Mouse (Mus musculus) heart, postnatal 25 days (tissue): ENCODE data around the gene Lepr. TPM values are rescaled to one million over a fixed set of nuclear protein-coding genes. Genes with fewer than 3 reads are reported as not detected.

Experiments used
- DNase-seq: peaks from one replicate; pipeline ENCODE4 v3.0.0; 2022; ENCODE audit warnings: low spot score
- intact Hi-C: fragments of 180-260 bp; cut with DNase I; formaldehyde crosslinking; loops from one replicate; pipeline ENCODE4 v1.15.1; 2025
- total RNA-seq, 2 experiments: library from RNA; stranded (reverse); gene quantifications; 2 replicates each; pipeline ENCODE4 v1.2.3; 2021

The Lepr gene
- 1 to 10 TPM; 4.2 to 7.1 TPM for total RNA-seq

DNA sequence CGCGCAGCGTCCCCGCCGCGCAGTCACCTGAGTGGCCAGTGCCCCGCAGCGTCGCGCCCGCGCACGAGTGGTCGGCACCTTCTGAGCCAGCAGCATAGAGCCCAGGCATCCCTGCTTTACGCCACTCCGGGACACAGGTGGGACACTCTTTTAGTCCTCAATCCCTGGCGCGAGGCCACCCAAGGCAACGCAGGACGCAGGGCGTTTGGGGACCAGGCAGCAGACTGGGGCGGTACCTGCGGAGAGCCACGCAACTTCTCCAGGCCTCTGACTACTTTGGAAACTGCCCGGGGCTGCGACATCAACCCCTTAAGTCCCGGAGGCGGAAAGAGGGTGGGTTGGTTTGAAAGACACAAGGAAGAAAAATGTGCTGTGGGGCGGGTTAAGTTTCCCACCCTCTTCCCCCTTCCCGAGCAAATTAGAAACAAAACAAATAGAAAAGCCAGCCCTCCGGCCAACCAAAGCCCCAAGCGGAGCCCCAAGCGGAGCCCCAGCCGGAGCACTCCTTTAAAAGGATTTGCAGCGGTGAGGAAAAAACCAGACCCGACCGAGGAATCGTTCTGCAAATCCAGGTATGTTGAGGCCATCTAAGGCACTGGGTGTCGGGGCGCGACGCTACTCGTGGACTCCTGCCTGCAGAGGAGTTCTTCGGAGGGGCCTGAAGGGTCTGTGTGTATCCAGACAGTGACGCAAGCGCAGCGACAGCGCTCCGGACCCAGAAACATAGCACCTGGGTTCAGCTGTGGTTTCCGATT, at the start of gene Lepr:
Gene Lepr (plus strand): TSS at position 38 of the 755 bp plus-strand sequence.
- DNase-seq, result peak; percentile 8
- intact Hi-C loops, result no loop called here

DNA sequence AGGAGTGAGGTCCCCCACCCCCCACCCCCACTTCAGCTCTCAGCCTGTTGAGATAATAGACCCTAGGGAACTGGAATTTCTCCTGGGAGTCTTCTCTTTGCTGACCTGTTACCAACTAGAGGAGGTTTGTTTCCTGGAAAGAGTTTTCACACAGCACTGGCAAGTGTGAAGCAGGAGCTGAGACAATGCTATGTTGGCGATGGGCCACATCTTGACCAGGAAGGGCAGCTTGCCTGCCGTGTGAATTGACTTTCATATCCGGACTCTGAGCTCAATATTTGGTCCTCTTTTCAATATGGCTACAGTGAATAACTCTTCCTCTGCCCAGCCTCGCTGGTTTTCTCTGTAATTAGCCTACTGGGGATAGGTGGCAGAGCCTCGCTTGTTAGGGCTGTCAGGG, 48.0 kb upstream of the Lepr start:
- intact Hi-C loops, result loop anchor here (10.0 kb wide), 1 partner anchor 194 kb away; no protein-coding TSS in a partner anchor
- DNase-seq, result no peak

DNA sequence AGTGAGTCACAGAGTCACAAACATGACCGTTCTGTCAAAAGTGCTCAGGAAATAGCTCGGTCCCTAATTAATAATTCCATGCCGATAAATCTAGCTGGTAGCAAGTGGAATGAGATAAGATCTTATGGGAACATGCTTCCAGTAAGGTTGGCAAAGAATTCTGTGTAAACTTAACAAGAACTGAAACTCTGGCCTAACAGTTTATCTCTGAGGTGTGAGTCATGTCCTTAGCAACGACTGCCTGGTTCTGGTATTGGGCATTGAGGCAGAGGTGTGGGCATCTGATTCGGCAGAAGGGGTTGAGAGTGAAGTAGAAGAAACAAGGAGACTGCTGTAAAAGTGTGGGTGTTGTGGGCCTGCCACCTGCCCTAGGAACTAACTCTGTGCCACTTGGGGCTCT, 47.4 kb upstream of the Lepr start:
- intact Hi-C loops, result loop anchor here (10.0 kb wide), 1 partner anchor 195 kb away; no protein-coding TSS in a partner anchor

DNA sequence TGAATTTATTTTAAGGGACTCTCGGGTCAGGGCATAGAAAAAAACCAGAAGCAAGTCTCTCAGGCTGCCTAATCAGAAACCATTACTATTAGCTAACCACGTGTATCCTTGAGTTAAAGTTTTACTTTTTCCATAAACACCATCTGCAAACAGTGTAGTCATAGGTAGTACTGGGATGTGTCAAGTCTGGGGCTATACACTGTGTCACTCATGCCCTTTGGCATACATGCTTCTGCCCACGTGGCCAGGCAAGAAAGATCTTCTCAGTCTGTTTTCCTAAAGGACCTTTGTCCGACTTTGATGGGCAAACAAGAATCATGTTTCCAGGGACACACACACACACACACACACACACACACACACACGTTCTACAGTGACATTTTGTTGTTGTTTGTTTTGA, 42.4 kb upstream of the Lepr start:
- intact Hi-C loops, result no loop called here
- no peak for DNase-seq

More for the DNA sequence above, 47.4 kb upstream of the Lepr start:
- no peak for DNase-seq

DNA sequence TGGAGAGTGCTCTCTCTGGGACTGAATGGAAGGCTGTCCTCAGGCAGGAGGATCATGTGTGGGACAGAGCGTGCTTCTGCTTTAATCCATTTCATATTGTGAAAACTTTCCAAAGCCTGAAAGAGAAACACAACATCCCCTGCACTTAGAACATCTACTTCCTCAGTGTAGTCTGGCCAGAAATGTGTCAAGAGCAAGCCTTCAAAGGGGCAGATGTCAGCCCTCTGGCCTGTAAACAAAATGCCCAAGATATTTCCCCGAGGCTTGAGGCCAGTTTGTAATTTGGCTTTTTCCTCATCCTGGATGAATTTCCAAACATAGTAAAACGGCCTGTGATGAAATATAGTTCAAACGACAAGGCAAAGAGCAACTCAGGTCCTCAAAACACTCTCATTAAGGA, 41.5 kb upstream of the Lepr start:
- intact Hi-C loops, result no loop called here

DNA sequence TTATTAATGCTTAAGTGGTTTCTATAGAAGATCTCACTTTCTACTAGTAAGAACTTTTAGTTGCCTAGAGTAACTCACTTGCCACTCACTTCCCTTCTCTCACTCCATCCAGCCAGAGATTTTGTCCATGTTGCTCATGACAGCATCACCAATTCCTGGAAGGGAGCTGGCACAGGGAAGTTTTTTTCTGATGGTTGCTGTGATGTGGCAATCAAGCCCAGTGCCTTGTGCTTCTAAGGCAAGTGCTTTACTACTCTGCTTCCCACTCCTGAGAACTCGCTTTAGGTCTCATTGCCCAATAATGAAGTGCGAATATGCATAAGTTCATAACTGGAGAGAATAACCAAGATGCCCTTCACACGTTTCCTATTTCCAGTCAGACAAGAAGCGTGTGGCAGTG, 34.6 kb upstream of the Lepr start:
- intact Hi-C loops, result no loop called here
- DNase-seq, result no peak

More for the DNA sequence above, 41.5 kb upstream of the Lepr start:
- peak; percentile 42 for DNase-seq

DNA sequence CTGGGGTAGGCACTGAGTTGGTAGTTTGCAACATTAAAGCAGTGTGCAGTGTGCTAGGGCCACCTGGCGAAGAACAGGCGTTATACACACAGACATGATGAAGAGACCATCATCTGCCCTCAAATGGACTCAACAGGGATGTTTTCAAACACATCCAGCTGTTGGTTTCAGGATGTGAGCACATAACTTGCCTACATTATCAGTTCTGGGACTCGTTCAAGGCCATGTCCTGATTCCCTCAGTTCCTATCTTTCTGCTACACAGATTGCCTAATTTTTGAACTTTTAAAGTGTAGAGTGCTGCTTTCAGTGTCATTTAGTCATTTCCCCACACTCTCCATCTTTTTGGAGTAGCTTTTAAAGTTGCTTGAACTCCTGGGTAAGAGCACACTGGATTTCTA, 34.1 kb upstream of the Lepr start:
- DNase-seq, result no peak
- intact Hi-C loops, result no loop called here

DNA sequence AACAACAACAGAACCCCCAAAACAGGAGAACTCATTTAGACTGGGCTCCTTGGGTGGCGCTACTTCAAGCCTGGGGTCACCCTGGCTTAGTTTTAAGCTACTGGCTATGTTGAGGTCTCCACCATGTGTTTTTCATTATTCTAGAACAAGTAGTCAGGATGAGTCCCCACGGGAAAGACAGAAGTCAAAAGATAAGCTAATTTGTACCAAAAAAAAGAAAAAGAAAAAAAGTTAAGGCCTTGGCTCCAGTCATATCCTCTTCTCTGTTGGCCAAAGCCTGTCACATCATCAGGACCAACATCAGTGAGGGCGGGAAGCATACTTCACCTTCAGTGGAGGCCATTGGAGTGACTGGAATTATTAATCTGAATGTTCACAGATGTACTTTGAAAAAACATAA, 32.4 kb upstream of the Lepr start:
- intact Hi-C loops, result no loop called here
- no peak for DNase-seq

DNA sequence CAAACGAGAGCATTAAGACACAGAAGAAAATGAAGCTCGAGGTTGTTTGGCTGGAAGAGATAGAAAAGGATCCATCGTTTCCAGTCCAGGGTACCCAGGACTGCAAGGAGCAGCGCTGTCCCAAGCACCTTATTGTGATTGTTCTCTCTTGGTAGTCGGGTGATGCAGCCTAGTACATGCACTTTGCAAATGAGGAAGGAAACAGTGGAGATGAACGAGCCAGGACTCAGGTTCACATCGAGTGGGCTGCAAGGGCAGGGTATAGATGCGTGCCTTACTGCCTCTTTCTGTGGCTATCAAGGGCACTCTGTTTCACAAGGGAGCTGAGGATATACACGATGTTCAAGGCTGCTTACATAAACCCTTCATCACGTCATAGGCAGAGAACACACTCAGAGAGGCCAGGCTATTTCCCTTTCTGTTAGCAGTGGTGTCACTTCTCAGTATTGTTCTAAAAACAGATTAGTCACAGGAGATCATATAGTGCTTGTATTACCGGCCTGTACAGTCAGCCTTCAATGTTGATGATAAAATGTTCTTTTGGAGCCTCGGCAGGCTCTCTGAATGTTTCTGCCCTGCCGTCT, 30.9 kb upstream of the Lepr start:
- DNase-seq, result no peak
- intact Hi-C loops, result no loop called here

DNA sequence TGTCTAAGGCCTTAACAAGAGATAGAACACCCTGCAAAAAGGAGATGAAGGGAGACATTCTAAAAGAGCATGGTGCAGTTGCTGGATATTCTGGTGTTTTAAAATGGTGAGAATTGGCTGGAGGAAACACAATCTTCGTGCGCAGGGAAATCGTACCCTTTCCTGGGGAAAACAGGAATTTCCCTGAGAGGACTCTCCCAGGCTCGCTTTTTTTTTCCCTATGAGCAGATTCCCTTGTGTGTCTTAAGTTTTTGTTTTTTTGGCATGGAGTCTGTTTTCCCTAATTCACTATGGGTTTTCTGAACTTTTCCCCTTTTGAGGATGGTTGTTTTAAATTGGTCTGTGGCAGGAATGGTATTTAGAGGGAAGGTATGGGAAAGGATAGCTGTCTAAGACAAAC, 28.0 kb upstream of the Lepr start:
- intact Hi-C loops, result no loop called here

DNA sequence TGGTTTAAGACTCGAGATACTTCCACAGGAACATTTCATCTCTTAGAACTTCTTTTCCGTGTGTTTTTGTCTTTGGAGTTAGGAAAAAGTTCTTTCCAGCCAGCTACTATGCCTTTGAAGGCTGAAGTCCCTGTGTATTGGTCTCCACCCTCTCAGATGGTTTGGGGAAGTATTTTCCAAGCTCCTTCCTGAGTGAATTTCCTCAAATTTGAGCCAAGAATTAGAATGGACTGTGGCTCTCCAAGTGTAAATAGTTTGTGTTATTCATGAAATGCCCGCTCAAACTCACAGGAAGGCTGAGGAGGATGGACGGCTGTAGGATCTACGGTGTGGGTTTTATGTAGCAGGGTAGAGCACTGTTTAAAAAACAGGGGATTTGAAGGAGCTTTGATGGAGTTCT, 27.6 kb upstream of the Lepr start:
- DNase-seq, result no peak

More for the DNA sequence above, 28.0 kb upstream of the Lepr start:
- no peak for DNase-seq

DNA sequence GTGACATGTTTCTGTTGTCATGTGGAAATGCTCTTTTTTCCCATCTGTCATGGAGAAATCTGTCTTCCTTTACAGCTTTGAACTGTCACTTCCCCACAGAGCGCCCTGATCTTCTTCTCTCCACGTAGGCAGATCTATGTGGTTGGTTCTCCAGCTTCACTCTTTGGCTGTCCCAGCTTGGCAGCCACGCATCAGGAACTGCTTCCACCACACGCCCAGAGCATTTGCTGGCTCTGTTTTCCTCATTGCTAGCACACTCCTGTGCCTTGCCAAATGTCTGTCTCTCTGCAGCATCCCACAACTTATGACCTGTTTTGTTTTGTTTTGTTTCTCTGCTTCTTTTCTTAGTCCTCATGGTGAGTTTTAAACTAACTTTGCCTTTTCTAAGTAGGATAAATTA, 24.3 kb upstream of the Lepr start:
- intact Hi-C loops, result no loop called here
- DNase-seq, result no peak

More for the DNA sequence above, 27.6 kb upstream of the Lepr start:
- intact Hi-C loops, result no loop called here

DNA sequence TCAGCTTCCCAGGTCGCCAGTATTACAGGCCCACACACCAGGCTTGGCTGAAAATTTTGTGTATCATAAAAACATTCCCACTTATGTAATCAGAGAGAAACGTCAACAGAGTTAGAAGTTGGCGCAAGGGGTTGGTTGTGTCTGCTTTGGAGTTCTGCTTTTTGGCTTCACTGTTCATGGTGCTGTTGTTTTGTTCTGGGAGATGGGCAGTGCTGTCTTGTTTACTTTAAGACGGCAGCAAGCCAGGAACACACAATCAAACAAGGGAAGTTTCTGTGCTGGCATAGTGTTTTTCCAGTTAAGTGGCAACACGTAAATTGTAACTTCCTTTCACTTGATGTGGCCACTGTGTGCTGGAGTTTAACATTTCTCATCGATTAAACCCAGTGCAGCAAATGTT, 22.7 kb upstream of the Lepr start:
- intact Hi-C loops, result no loop called here
- DNase-seq, result no peak

DNA sequence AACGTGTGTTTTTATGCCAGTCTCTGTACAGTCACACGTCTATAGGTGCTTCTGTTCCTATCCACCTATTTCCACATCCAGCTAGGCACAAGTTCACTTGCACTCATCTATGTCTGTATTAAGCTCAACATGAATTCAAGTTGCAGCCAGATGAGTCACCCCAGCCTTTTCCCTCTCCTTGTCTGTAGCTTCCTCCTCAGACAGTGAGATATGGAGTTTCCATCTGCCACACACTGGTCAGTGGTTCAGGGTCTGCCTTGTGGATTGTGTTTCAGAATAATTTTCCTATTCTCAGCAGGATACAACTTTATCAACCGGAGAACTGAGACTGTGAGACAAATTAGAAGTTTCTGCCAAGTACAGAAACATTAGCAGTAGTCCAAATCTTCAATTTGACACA, 20.0 kb upstream of the Lepr start:
- no peak for DNase-seq
- intact Hi-C loops, result no loop called here

DNA sequence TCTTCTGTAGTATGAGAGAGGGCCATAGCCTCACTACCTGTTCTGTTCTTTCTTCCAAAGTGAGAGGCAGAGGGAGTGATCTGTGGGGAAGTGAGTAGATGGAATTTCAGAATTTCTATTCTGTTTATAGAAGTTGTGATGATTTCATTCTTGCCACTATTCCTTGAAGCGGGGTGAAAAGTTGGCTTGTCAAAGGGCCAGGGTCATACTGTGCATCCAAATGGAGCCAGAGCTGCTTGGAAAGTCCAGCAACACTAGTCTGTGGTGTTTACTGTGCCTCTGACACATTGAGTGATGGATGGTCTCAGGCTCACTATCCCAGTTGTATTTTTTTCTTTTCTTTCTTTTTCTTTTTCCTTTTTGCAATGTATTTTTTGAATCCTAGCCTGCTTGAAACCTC, 17.8 kb upstream of the Lepr start:
- no peak for DNase-seq
- intact Hi-C loops, result no loop called here

DNA sequence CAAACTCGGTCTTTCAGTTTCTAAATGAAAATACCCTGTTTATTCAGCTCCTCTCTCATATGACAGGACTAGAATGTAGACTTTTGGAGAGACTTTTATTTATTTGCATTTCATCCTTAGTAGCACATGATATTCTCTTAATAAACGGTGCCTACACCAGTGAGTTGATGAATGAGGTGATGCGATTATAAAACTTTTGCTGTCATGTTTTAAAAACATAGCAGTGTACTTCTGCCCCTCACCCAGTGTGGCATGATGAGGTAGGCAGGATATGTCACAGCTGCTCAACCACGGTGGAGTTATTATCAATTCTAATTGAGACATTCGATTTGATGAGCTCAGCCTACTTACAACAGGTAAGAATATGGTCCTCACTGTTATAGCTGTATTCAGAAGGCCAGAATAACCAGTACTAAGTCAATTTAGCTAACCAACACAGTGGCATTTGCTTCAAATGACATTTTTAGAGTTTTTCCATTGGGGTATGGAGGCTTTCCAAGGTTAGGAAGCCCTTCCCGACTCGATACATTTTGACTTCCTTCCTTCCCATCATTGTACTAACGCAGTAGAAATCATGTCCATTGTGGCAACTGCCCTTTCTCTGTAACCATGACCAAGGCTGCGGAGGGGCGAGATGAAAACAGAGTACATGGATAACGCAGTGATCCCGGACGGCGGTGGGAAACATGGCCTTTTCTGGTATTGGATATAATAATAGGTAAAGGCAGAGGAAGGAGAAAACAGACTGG, 16.1 kb upstream of the Lepr start:
- no peak for DNase-seq
- intact Hi-C loops, result no loop called here

DNA sequence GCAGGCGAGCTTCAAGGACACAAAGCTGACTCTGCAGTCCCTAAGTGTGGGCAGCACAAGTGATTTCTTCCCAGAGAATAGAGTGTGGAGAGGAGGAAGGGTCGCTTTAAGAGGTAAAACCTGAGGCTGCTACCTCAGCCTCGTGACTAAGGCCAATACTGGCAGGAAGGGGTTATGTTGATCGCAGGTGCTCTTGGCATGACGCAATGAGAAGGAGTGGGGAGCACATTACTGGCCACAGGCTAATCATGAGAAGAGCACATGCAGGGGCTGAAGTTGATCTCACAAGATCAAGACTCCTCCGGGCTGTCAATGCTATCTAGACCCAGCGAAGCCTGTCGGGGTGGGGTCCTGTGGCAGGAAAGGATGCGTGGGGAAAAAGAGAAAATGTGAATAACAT, 11.9 kb upstream of the Lepr start:
- intact Hi-C loops, result no loop called here
- no peak for DNase-seq

DNA sequence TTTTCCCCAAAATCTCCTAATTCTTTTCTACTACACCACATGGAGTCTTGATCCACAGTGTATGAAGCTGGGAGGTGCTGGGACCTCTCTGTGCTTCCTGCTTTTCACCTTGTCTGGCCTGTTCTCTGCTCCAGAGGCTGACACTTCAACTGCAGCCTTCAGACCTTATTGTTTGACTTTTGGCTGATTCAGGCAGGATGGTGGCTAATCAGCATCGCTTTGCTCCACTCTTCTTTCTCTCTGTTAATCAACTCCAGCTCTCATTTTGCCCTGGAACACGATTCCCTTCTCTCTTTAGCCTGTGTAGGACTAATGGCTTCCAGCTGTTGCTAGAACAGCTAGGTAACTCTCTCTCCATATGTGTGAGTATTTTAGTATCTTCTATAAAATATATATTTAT, 10.0 kb upstream of the Lepr start:
- DNase-seq, result no peak
- intact Hi-C loops, result no loop called here

DNA sequence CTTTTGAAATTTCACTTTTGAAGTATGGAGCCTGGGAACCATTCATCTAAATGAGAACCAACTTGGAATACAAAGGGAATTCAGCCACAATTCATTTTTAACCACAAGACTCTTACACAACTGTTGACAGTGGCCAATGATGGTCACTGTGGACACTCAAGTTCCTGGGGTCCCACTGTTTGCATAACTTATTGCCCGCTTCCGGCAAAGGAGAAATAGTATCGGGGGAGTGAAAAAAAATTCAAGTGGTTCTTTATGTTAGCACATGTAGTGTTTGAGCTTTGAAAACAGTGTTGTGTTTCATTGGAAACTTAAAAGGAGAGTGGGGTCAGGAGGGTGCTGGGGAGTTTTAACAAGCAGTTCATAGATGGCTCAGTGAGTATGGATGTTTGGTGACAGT, 9.3 kb upstream of the Lepr start:
- intact Hi-C loops, result no loop called here
- no peak for DNase-seq

DNA sequence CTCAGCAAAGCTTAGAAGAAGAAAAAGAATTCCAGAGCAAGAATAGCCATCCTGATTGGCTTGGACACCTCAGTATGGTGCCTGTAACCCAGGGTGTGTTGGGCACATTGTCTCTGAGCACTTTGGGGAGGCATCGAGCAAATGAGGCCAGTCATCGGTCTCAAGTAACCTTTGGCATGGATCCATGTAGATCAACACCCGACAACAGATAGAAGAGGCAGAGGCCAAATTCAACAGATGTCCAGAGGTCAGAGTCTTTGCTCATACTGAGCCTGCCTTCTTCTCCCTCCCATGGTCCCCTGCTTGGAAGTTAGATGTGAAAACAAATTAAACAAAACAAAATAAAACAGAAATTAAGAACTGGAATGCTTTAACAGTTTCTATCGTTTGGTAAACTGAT, 6.8 kb upstream of the Lepr start:
- intact Hi-C loops, result no loop called here
- no peak for DNase-seq

DNA sequence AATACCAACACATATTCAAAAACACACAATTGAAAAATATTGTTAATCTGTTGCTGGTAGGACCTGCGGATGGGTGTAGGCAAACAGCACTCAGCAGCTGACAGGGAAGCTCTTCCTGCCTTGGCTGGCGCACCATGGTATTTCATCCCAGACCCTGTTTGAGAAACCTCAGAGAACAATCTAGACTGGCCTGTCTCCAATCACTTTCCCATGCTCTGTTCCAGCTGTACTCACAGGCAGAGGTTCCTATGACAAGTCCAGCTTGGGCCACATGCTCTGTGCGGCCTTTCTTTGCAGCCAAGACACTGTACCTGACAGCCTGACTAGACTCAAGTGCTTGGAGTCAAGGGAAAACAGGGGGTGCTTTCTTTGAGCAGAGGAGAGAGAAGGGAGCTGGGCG, 6.1 kb upstream of the Lepr start:
- intact Hi-C loops, result no loop called here
- DNase-seq, result no peak
